In genomic region chr5:115436421-115437124, GRCm38 (mm10) we compare ENCODE assay signal across 8 mouse cellular contexts. TPM values are rescaled to one million over a fixed set of nuclear protein-coding genes. Genes with fewer than 3 reads are reported as not detected.
DNase-seq lines count a peak whose midpoint lies in the region; ATAC-seq and TF ChIP-seq lines count a peak whose summit lies in the region.
"Had no signal": no experiment of that assay in that cellular context is flagged by ENCODE, and none has a peak within 500 bp of the region (broad histone marks: within the 10 kb centered on the region; RNA-seq: fewer than 3 reads in every experiment).

No protein-coding gene starts in this region.

- H3K27me3 ChIP-seq in kidney, adult 2 months (replicated peaks; ENCODE audit: control insufficient read depth, insufficient read depth, low read length): no peaks in the 10 kb centered on the region
- H3K27me3 ChIP-seq in limb, embryonic 10.5 days (ENCODE audit: low read depth, poor library complexity, severe bottlenecking): no peaks in the 10 kb centered on the region
- no peaks in the 10 kb centered on the region for H3K27me3 ChIP-seq in midbrain, embryonic 16.5 days (ENCODE audit: control insufficient read depth, insufficient read depth, low read depth, low read length)
- H3K27me3 ChIP-seq in stomach, embryonic 16.5 days (ENCODE audit: control insufficient read depth, insufficient read depth, low read length): no peaks in the 10 kb centered on the region

- peak; percentile 91 for ATAC-seq in midbrain, embryonic 16.5 days
- peak; percentile 81; the same call in 1 of the 2 replicates for ATAC-seq in stomach, embryonic 16.5 days (ENCODE audit: insufficient read depth, low FRiP score)

- no peaks in the 10 kb centered on the region for H3K36me3 ChIP-seq in kidney, adult 2 months (ENCODE audit: control insufficient read depth, insufficient read depth, low read length)
- H3K36me3 ChIP-seq in limb, embryonic 10.5 days: peaks cover 93% of the 10 kb centered on the region
- 0 out of 2 replicates have a peak, but pooled peaks cover 4% of the 10 kb centered on the region for H3K36me3 ChIP-seq in midbrain, embryonic 16.5 days (ENCODE audit: control insufficient read depth, insufficient read depth, low read length)
- H3K36me3 ChIP-seq in stomach, embryonic 16.5 days (ENCODE audit: control insufficient read depth, insufficient read depth, low read length): 0 out of 2 replicates have a peak, but pooled peaks cover 3% of the 10 kb centered on the region

- no peaks in the 10 kb centered on the region for H3K9me3 ChIP-seq in limb, embryonic 10.5 days (replicated peaks)
- H3K9me3 ChIP-seq in midbrain, embryonic 16.5 days (replicated peaks; ENCODE audit: control insufficient read depth, low read length, poor library complexity, severe bottlenecking): no peaks in the 10 kb centered on the region
- H3K9me3 ChIP-seq in stomach, embryonic 16.5 days (replicated peaks; ENCODE audit: control insufficient read depth, low read length): no peaks in the 10 kb centered on the region

- DNase-seq in adrenal gland, postnatal 36 days: peak; percentile 71 to 79
- peak; percentile 86 for DNase-seq in embryo, embryonic 11.5 days (ENCODE audit: low read depth, low spot score)
- DNase-seq in heart, adult 18-20 months: peak; percentile 42 to 45
- DNase-seq in kidney, adult 2 months: peak; percentile 28
- peak; percentile 91 for DNase-seq in limb, embryonic 10.5 days (ENCODE audit: low spot score)

- peak overlapping the region; percentile 67 for H3K4me2 ChIP-seq in midbrain, embryonic 16.5 days (ENCODE audit: low read length)
- peak overlapping the region; percentile 73 for H3K4me2 ChIP-seq in stomach, embryonic 16.5 days (ENCODE audit: low read depth, low read length)

- H3K27ac ChIP-seq in kidney, adult 2 months (ENCODE audit: insufficient read depth, low read depth, low read length): no peak overlapping the region
- H3K27ac ChIP-seq in limb, embryonic 10.5 days: peak overlapping the region; percentile 99
- H3K27ac ChIP-seq in midbrain, embryonic 16.5 days (ENCODE audit: low read length): peak overlapping the region; percentile 98
- H3K27ac ChIP-seq in stomach, embryonic 16.5 days (ENCODE audit: low read length): peak overlapping the region; percentile 93

- no peak for TF ChIP-seq POLR2A in kidney, adult 2 months (IDR thresholded peaks at IDR 0.05; ENCODE audit: low read depth, low read length)

- peak overlapping the region; percentile 81 for H3K9ac ChIP-seq in midbrain, embryonic 16.5 days (ENCODE audit: low read depth, low read length)
- peak overlapping the region; percentile 80 for H3K9ac ChIP-seq in stomach, embryonic 16.5 days (ENCODE audit: low read length)

- WGBS in kidney, adult 2 months: 11% methylated on average over 41 of the region's 43 CpGs
- under 1% methylated on average over 43 of the region's 43 CpGs for WGBS in limb, embryonic 10.5 days
- under 1% methylated on average over 38 of the region's 43 CpGs for WGBS in midbrain, embryonic 16.5 days
- under 1% methylated on average over 43 of the region's 43 CpGs for WGBS in stomach, embryonic 16.5 days

- TF ChIP-seq CTCF in kidney, adult 2 months (conservative IDR thresholded peaks at IDR 0.05; ENCODE audit: insufficient read depth, insufficient read length, low read depth, low read length): no peak

- H3K4me3 ChIP-seq in kidney, adult 2 months (ENCODE audit: insufficient read depth, low read depth, low read length): 0 out of 2 replicates have a peak overlapping the region, but pooled peaks have one; percentile 16
- H3K4me3 ChIP-seq in limb, embryonic 10.5 days: peak overlapping the region; percentile 55
- peak overlapping the region; percentile 28 for H3K4me3 ChIP-seq in midbrain, embryonic 16.5 days (ENCODE audit: low read depth, low read length)
- peak overlapping the region; percentile 46 for H3K4me3 ChIP-seq in stomach, embryonic 16.5 days (replicated peaks; ENCODE audit: low read length)

- H3K4me1 ChIP-seq in kidney, adult 2 months (ENCODE audit: control insufficient read depth, insufficient read depth, low read length): no peaks in the 10 kb centered on the region
- peaks cover 89% of the 10 kb centered on the region for H3K4me1 ChIP-seq in limb, embryonic 10.5 days
- peaks cover 76% of the 10 kb centered on the region for H3K4me1 ChIP-seq in midbrain, embryonic 16.5 days (ENCODE audit: control insufficient read depth, insufficient read depth, low read length)
- peaks cover 39% of the 10 kb centered on the region for H3K4me1 ChIP-seq in stomach, embryonic 16.5 days (ENCODE audit: control insufficient read depth, insufficient read depth, low read length)

RNA-seq across cellular contexts. Expression of gene Msi1, which starts 7.2 kb away (rescaled TPM):
- total RNA-seq in adrenal gland, postnatal 36 days (2021): 10 to 100 TPM; 15.7 to 18.5 TPM
- total RNA-seq in heart, adult 18-20 months (2021): under 1 TPM; 0.40 to 0.67 TPM
- 2.0 and 2.5 TPM in 2 replicates for polyA plus RNA-seq in kidney, adult 2 months (2012; rRNA removed)
- polyA plus RNA-seq in limb, embryonic 10.5 days (2016; fragmentation: Nextera tagmentation; extraction: Ambion mirVana): 54.0 and 60.6 TPM in 2 replicates
- 47.9 and 53.7 TPM in 2 replicates for polyA plus RNA-seq in midbrain, embryonic 16.5 days (2015; fragmentation: Nextera tagmentation; extraction: Ambion mirVana)
- polyA plus RNA-seq in stomach, embryonic 16.5 days (2015; fragmentation: Nextera tagmentation; extraction: Ambion mirVana): 3.5 and 4.9 TPM in 2 replicates

RNA-seq across cellular contexts. Expression of gene Pla2g1b, which starts 29.5 kb away (rescaled TPM):
- not detected for total RNA-seq in adrenal gland, postnatal 36 days (2021)
- total RNA-seq in heart, adult 18-20 months (2021): not detected
- polyA plus RNA-seq in kidney, adult 2 months (2012; rRNA removed): 0.74 TPM in 1 of 2 replicates, not detected in the other
- not detected in 2 replicates for polyA plus RNA-seq in limb, embryonic 10.5 days (2016; fragmentation: Nextera tagmentation; extraction: Ambion mirVana)
- not detected in 2 replicates for polyA plus RNA-seq in midbrain, embryonic 16.5 days (2015; fragmentation: Nextera tagmentation; extraction: Ambion mirVana)
- 16.6 and 20.5 TPM in 2 replicates for polyA plus RNA-seq in stomach, embryonic 16.5 days (2015; fragmentation: Nextera tagmentation; extraction: Ambion mirVana)
- total RNA-seq: gastrocnemius, postnatal 36 days had no signal

RNA-seq across cellular contexts. Expression of gene Sirt4, which starts 48.0 kb away (rescaled TPM):
- 10 to 100 TPM; 20.8 to 22.6 TPM for total RNA-seq in adrenal gland, postnatal 36 days (2021)
- 10 to 100 TPM; 13.6 to 19.5 TPM for total RNA-seq in heart, adult 18-20 months (2021)
- polyA plus RNA-seq in kidney, adult 2 months (2012; rRNA removed): 34.0 and 49.3 TPM in 2 replicates
- polyA plus RNA-seq in limb, embryonic 10.5 days (2016; fragmentation: Nextera tagmentation; extraction: Ambion mirVana): 16.0 and 18.5 TPM in 2 replicates
- polyA plus RNA-seq in midbrain, embryonic 16.5 days (2015; fragmentation: Nextera tagmentation; extraction: Ambion mirVana): 32.3 and 32.7 TPM in 2 replicates
- 24.4 and 28.0 TPM in 2 replicates for polyA plus RNA-seq in stomach, embryonic 16.5 days (2015; fragmentation: Nextera tagmentation; extraction: Ambion mirVana)

Comparison
In these comparisons a context has a peak if more than half of its experiments do, and no peak if none do; other contexts are left out.
1. DNase-seq: peak in every context shown above with its lines; median percentile 91 in limb, embryonic 10.5 days; 86 in embryo, embryonic 11.5 days; 75 in adrenal gland, postnatal 36 days; 44 in heart, adult 18-20 months; 28 in kidney, adult 2 months.
2. RNA of gene Pla2g1b, which starts 29.5 kb away (polyA plus RNA-seq): 16.6 to 20.5 TPM in stomach, embryonic 16.5 days; 0.74 TPM in kidney, adult 2 months, not detected in limb, embryonic 10.5 days and not detected in midbrain, embryonic 16.5 days; every median in the first group is over 10 times any median in the second.
3. Peak in every context shown above with its lines, with median percentiles within 50 percentile points of each other: H3K4me3 ChIP-seq.